Mouse (Mus musculus) left cerebral cortex, postnatal 36 days (tissue): ENCODE results near the gene Palmd. TPM values are rescaled to one million over a fixed set of nuclear protein-coding genes. Genes with fewer than 3 reads are reported as not detected.

Experiments used
- DNase-seq, 2 experiments: peaks; one replicate each; pipeline ENCODE4 v3.0.0; 2021 to 2022; ENCODE audit warnings: low spot score in 2 of 2, mixed read lengths in 1 of 2
- intact Hi-C: fragments of 180-260 bp; cut with DNase I; formaldehyde crosslinking; loops from one replicate; pipeline ENCODE4 v1.15.1; 2025
- total RNA-seq, 2 experiments: library from RNA; stranded (reverse); gene quantifications; 2 replicates each; pipeline ENCODE4 v1.2.3; 2021

Palmd gene
- total RNA-seq, 2 experiments from 2014 or later: 17.7 to 28.7 TPM

GRCm38 (mm10) chr3:116961354-116962142 lies 7.2 kb downstream of the Palmd start:
- intact Hi-C loops: no loop called here
- no peak for DNase-seq

- intact Hi-C loops: no loop called here
- no peak for DNase-seq
Measured at GRCm38 (mm10) chr3:116960414-116960813, 8.4 kb downstream of the Palmd start.

DNA sequence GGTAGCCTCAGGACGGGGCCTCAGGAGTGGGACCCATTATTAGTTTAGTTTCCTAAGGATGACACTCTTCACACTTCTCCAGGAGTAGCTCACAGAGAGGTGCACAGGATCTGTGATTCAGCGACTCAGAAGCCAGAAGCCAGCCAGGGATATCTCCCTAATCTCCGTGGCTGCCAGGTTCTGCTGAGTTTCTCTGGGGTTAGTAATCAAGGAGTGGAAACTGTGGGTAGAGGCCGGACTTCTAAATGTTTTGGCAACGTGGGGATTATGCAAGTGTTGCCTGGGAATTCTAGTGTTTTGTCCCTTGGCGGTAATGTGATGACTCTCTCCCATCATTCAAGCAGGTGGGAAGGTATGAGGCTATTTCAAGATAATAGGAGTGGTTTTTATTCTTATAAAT lies 13.7 kb downstream of the Palmd start:
- intact Hi-C loops: no loop called here
- no peak for DNase-seq

- DNase-seq: no peak
- intact Hi-C loops: no loop called here
Measured at GRCm38 (mm10) chr3:116953366-116953765, 15.4 kb downstream of the Palmd start.

GRCm38 (mm10) chr3:116952242-116952899 lies 16.4 kb downstream of the Palmd start:
- intact Hi-C loops: no loop called here

GRCm38 (mm10) chr3:116951489-116951888 lies 17.3 kb downstream of the Palmd start:
- intact Hi-C loops: no loop called here
- DNase-seq: no peak

More at GRCm38 (mm10) chr3:116952242-116952899, 16.4 kb downstream of the Palmd start:
- no peak for DNase-seq

DNA sequence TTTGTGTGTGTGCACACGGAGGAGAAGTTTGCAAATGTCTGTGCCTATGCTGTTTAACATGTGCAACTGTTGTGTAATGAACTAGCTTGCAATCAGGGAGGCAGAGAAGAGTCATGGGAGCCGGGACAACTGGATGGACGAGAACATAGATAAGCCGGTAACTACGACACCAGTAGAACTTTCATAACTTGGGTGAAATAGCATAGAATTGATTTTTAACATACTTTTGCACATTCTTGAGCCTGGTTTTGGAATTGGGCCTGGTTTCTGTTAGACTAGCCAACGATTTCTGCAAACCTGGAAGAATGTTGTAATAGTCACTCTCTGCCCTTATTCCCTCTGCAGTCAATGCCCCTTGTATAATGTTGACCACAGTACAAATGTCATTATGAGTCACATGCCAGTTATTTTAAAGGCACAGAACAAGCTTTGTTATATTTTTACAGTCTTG lies 18.1 kb downstream of the Palmd start:
- intact Hi-C loops: no loop called here

DNA sequence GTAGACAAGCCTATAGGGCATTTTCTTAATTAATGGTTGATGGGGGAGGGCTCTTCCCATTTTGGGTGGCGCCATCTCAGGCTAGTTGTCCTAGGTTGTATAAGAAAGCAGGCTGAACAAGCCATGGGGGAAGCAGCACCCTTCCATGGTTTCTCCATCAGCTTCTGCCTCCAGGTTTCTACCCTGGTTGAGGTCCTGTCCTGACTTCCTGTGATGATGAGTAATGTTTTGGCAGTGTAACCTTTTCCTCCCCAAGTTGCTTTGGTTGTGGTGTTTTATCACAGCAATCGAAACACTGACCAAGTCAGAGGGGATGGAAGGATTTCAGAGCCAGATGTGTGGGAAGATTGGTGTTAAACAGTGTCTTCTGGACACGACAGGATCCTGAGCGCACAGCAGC lies 22.3 kb downstream of the Palmd start:
- DNase-seq: no peak
- intact Hi-C loops: no loop called here

More for the DNA sequence above, 18.1 kb downstream of the Palmd start:
- DNase-seq: no peak

DNA sequence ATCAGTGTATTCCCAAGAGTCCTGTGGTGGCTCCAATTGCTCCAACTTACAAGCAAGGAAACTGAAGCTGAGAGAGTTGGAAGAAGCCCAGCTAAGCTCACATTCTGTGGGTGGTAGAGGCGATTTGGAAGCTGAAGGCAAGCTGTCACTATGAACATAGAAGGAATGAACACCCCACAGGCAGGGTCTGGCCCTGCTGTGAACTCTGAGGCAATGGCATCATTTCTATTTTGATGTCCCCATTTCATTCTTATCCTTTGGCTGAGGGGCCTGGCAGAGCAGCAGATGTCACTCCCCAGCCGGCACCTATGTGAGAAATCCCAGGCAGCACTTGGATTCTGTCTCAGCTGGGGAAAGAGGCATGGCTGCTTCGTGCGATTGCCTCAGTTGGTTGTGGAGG lies 25.4 kb downstream of the Palmd start:
- intact Hi-C loops: no loop called here

DNA sequence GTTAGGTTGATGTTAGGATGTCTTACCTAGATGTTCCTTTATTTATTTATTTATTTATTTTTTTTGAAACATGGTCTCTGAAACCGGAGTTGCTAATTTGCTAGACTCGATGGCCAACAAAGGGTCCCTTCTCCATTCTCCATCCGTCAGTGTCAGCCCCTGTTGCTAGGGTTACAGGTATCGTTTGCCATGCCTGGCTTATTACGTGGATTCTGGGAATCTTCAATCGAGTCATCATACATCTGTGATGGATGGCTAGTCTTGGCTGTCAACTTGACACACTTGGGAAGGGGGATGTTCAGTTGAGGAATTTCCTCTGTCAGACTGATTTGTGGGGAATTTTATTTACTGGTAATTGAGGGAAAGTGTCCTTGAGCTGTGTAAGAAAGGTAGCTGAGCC lies 26.0 kb downstream of the Palmd start:
- no peak for DNase-seq
- intact Hi-C loops: no loop called here

More for the DNA sequence above, 25.4 kb downstream of the Palmd start:
- DNase-seq: peak; percentile 36 to 39

DNA sequence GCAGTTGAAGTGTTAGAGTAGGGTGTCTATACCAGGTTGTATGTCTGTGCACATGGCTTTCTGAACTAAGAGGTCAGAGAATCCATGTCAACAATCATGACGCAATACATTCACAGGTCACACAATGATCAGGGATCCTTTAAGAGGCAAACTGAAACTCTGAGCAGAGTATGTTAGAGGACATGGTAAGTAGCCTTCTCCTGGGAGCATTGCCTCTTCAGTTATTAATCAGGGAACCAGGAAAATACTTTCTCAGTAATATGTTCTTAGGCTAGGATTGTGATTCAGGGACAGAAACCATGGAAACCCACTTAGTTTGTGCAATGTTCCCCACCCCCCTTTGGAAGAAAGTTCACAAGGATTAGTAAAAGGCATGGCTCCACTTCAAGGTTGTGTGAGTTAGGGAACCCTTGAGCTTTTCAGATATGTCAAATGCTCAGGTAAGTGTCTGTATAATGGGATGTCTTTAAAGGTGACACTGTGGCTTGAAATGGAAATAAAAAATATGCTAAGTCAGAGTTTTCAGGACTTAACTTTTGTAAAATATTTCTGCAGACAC lies 27.1 kb downstream of the Palmd start:
- intact Hi-C loops: no loop called here
- no peak for DNase-seq

DNA sequence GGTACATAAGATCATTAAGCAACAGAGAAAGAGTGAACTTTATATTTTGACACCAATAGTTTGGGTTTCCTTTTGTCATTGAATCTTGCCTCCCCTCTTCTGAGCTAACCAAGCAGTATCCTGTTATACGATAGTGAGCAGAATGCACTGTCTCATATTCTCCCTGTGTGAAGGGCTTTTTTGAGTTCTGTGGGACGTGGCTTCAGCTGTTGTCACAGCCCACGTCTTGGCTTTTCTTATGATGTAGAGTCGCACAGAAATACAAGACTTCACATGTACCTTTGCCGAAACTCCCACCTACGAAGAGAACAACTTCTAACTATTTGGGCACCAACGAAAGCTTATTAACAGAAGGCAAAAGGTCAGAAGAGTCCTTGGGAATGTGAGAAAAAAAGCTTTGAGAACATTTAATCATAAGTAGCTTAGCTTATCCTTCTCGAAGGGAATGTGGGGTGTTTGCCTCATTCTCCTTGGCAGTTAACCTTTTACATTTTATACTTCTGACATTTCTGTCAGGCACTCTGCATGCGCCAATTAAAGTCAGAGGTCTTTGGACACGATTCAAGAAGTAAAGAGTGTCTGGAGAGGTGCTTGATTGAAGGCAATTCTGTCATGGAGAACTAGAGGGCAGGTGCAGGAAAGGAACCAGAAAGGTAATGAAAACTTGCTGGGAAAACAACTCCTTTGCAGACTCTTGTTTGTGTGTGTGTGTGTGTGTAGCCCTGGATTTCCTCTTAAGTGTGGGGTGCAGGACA lies 27.8 kb downstream of the Palmd start:
- peak; percentile 39 to 40 for DNase-seq
- intact Hi-C loops: no loop called here

GRCm38 (mm10) chr3:116936934-116937691 lies 31.7 kb downstream of the Palmd start:
- DNase-seq: no peak
- intact Hi-C loops: no loop called here

DNA sequence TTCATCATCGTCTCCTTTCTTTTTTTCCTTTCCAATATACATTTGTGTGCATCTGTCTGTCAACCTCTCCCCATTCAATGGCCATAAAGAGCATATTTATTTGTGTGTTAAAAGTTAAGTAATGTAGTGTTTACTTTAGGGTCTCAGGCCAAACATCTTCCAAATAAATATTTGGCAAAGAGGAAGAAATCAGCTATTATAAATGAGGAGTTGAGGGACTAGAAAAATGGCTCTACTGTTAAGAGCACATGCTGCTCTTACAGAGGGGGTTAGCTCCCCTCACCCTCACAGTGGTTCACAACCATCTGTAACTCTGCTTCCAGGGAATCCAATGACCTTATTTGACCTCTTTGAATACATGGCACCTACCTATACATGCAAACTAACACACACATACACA lies 35.6 kb downstream of the Palmd start:
- intact Hi-C loops: no loop called here
- no peak for DNase-seq

DNA sequence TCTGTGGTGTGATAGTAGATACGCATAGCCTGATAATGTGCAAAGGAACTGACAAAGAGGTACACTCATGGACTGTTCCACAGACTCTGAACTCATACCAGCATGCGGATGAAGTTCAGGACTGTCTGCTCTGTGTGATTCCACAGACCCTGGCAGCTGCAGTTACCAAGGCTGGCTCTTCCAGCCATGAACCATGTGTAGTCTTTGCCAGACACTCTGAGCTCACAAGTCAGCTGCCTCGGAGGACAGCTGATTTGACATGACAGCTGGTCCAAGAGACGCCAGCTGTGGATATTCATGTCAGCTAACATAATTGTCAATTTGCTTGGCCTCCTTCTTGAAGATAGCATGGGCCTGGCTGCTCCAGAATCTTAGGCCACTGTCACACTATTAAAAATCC lies 39.8 kb downstream of the Palmd start:
- no peak for DNase-seq
- intact Hi-C loops: no loop called here

GRCm38 (mm10) chr3:116923042-116923441 lies 45.7 kb downstream of the Palmd start:
- DNase-seq: no peak
- intact Hi-C loops: no loop called here

DNA sequence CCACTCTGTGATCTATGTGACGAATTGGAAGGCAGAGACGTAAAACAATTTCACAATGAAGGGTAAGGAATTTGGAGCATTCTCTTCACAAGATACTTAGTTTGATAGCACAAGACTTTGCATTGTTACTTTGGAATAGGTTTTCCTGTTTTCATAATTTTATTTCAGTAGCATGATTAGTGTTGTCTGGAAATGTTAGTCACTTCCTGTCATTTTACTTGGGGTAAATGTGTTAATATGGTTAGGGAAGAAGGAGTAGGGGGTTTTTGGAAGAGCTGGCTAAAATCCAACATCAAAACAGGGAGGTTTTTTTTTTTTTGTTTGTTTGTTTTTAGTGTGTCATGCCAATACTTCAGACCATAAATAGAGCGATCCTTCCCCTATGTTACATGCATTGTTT lies 47.3 kb downstream of the Palmd start:
- intact Hi-C loops: no loop called here

GRCm38 (mm10) chr3:116917016-116917415 lies 51.8 kb downstream of the Palmd start:
- no peak for DNase-seq
- intact Hi-C loops: no loop called here

More for the DNA sequence above, 47.3 kb downstream of the Palmd start:
- no peak for DNase-seq

GRCm38 (mm10) chr3:116914931-116915330 lies 53.9 kb downstream of the Palmd start:
- no peak for DNase-seq
- intact Hi-C loops: no loop called here
